Mouse (Mus musculus): ENCODE data around the gene Shank2. TPM values are rescaled to one million over a fixed set of nuclear protein-coding genes. Genes with fewer than 3 reads are reported as not detected.

Shank2 gene
- polyA plus RNA-seq, 1 experiment from 2014 or later = 9.1 TPM

DNA sequence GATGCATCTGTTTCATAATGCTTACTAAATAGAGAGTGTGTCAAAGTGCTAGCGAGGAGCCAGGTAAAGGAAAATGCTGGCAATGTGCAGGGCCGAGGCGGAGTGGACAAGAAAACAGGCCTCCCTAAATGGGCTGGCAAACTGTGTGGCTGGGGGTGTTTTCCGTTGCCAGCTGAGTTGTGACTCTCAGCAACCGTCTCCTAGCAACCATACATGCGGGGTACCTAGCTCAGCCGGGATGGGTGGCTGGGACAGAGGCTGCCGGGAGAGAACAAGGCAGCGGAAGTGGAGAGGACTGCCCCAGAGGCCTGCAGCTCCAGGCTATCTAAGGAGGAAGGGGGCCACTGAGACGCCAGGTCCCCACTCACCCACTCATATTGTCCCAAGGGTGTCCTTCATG is 315.1 kb downstream of the Shank2 start:
- Histone ChIP-seq H3K4me1 (ENCODE audit: control insufficient read depth, insufficient read depth, low read length) (peaks cover 10% of the 10 kb centered on the region), H3K36me3 (ENCODE audit: control insufficient read depth, insufficient read depth, low read length) (no peaks in the 10 kb centered on the region), H3K27me3 (ENCODE audit: control insufficient read depth, insufficient read depth, low read length) (no peaks in the 10 kb centered on the region), H3K27ac (replicated peaks; ENCODE audit: low read depth, low read length) (peak overlapping the region; percentile 45; the same call in 1 of the 2 replicates), H3K9ac (replicated peaks; ENCODE audit: low read length) (0 out of 2 replicates have a peak overlapping the region, but pooled peaks have one; percentile 14), H3K4me2 (ENCODE audit: low read length) (no peak overlapping the region), H3K4me3 (replicated peaks; ENCODE audit: low read depth, low read length) (no peak overlapping the region), H3K9me3 (ENCODE audit: control insufficient read depth, low read length) (no peaks in the 10 kb centered on the region)
- DNase-seq = peak; percentile 78
- 15% methylated on average over 10 of the region's 10 CpGs for WGBS
- ATAC-seq (ENCODE audit: low FRiP score, low TSS enrichment) = peak; percentile 14; the same call in 1 of the 2 replicates

DNA sequence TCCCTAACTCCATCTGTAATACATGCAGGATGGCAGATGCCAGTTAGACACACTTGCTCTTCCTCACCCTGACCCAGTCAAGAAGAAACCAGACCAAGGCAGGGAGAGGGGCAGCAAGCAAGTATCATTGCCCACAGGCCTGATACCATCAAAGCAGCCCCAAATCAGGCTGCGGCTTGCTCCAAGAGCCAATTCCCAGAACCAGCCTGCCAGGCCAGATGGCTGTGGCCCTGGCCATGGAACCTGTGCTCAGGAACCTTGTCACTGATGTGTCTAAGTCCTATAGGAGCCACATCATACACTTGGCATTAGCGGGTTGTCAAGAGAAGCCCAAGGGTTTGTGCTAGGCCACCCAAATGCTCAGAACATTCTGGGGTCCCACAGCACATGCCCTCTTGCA is 322.3 kb downstream of the Shank2 start:
- Histone ChIP-seq H3K4me3 (replicated peaks; ENCODE audit: low read depth, low read length) (no peak overlapping the region), H3K9ac (replicated peaks; ENCODE audit: low read length) (no peak overlapping the region), H3K4me1 (ENCODE audit: control insufficient read depth, insufficient read depth, low read length) (no peaks in the 10 kb centered on the region), H3K27me3 (ENCODE audit: control insufficient read depth, insufficient read depth, low read length) (no peaks in the 10 kb centered on the region), H3K4me2 (ENCODE audit: low read length) (no peak overlapping the region), H3K36me3 (ENCODE audit: control insufficient read depth, insufficient read depth, low read length) (no peaks in the 10 kb centered on the region), H3K27ac (replicated peaks; ENCODE audit: low read depth, low read length) (no peak overlapping the region), H3K9me3 (ENCODE audit: control insufficient read depth, low read length) (no peaks in the 10 kb centered on the region)
- DNase-seq (no peak), ATAC-seq (ENCODE audit: low FRiP score, low TSS enrichment) (no peak)
- 96% methylated on average over 2 of the region's 2 CpGs for WGBS

DNA sequence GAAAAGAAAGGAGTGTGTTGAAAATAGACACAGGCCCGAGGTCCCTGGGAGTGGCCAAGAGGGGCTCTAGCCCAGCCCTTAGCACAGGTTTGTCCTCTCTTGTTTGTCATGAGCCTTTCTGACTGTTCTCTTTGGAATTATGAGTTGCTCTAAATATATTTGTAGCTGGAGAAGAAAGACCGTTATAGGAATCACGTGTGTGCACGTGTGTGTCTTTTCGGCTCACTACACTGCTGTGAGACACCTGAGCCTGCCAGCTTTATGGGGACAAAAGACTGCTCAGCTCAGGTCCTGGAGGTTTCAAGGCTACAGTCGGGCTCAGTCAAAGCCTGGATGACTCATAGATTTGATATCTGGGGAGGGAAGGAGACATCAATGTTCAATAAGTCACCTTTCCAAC is 323.1 kb downstream of the Shank2 start:
- H3K27me3 ChIP-seq (ENCODE audit: control insufficient read depth, insufficient read depth, low read length) = no peaks in the 10 kb centered on the region
- no peaks in the 10 kb centered on the region for H3K4me1 ChIP-seq (ENCODE audit: control insufficient read depth, insufficient read depth, low read length)
- H3K4me3 ChIP-seq (replicated peaks; ENCODE audit: low read depth, low read length) = no peak overlapping the region
- no peak overlapping the region for H3K27ac ChIP-seq (replicated peaks; ENCODE audit: low read depth, low read length)
- DNase-seq (no peak), ATAC-seq (ENCODE audit: low FRiP score, low TSS enrichment) (no peak)
- H3K36me3 ChIP-seq (ENCODE audit: control insufficient read depth, insufficient read depth, low read length) = no peaks in the 10 kb centered on the region
- H3K4me2 ChIP-seq (ENCODE audit: low read length) = no peak overlapping the region
- H3K9me3 ChIP-seq (ENCODE audit: control insufficient read depth, low read length) = no peaks in the 10 kb centered on the region
- WGBS = 89% methylated on average over 6 of the region's 6 CpGs
- no peak overlapping the region for H3K9ac ChIP-seq (replicated peaks; ENCODE audit: low read length)

DNA sequence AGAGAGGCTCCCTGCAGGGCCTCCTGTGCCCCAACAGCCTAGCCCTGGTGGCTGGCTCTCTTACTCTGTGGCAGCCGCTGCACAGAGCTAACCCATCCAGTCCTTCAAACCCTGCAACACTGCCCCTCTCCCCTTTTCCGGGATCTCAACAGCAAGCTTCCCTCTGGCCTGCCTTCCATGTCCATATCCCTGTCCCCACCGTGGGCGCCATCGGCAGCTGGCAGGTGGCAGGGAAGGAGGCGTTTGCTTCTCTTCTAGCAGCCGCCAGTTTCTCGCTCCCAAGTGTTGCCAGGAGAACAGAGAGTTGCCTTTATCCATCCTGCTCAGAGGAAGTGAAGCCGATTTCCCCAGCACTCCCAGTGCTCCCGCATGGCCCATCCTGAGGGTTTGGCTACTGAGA is 323.9 kb downstream of the Shank2 start:
- ATAC-seq (ENCODE audit: low FRiP score, low TSS enrichment) (no peak), DNase-seq (no peak)
- Histone ChIP-seq H3K9me3 (ENCODE audit: control insufficient read depth, low read length) (no peaks in the 10 kb centered on the region), H3K9ac (replicated peaks; ENCODE audit: low read length) (no peak overlapping the region), H3K4me1 (ENCODE audit: control insufficient read depth, insufficient read depth, low read length) (no peaks in the 10 kb centered on the region), H3K27me3 (ENCODE audit: control insufficient read depth, insufficient read depth, low read length) (no peaks in the 10 kb centered on the region), H3K36me3 (ENCODE audit: control insufficient read depth, insufficient read depth, low read length) (no peaks in the 10 kb centered on the region), H3K4me3 (replicated peaks; ENCODE audit: low read depth, low read length) (no peak overlapping the region), H3K4me2 (ENCODE audit: low read length) (no peak overlapping the region), H3K27ac (replicated peaks; ENCODE audit: low read depth, low read length) (no peak overlapping the region)
- WGBS = 88% methylated on average over 10 of the region's 10 CpGs

DNA sequence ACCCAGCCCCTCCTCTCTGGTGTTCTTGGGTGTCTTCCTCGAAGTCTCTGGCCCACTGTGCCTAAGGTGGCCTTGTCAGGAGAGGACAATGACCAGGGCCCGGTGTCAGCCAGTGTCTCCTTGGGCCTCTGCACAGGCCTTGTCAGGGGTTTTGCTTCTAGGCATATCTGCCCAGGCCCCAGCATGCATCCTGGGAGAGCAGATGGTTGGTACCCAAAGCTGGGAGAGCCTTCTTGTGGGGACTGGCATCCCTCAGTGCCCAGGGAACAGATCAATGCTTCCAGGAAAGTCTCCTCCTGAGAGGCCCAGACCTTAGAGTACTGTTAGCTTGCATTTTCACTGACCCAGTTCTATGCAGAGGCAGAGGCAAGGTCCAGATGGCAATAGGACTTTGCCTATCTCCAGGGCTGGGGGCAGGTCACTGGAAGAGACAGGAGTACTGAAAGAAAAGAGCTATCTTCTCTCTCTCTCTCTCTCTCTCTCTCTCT is 327.7 kb downstream of the Shank2 start:
- 82% methylated on average over 2 of the region's 2 CpGs for WGBS

DNA sequence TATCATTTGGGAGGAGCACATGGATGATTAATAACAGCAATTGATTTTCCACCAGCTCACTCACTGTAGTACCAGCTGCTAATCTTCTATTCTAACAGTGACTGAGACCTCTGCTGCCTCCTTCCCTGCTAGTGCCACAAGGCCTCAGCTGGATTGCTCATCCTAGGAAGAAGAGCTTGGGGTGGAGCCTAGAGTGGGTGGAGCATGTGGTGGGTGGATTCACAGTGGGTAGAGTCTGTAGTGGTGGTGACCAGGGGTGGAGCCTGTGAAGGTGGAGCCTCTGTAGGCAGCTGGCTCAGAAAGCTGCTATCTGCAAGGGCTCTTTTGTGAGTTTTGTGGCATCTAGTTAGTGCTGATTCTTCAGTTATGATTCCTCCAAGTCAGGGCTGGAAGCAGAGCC is 334.9 kb downstream of the Shank2 start:
- Histone ChIP-seq H3K36me3 (ENCODE audit: control insufficient read depth, insufficient read depth, low read length) (no peaks in the 10 kb centered on the region), H3K4me3 (replicated peaks; ENCODE audit: low read depth, low read length) (no peak overlapping the region), H3K27me3 (ENCODE audit: control insufficient read depth, insufficient read depth, low read length) (no peaks in the 10 kb centered on the region), H3K4me2 (ENCODE audit: low read length) (no peak overlapping the region), H3K27ac (replicated peaks; ENCODE audit: low read depth, low read length) (no peak overlapping the region), H3K9me3 (ENCODE audit: control insufficient read depth, low read length) (no peaks in the 10 kb centered on the region), H3K9ac (replicated peaks; ENCODE audit: low read length) (no peak overlapping the region), H3K4me1 (ENCODE audit: control insufficient read depth, insufficient read depth, low read length) (no peaks in the 10 kb centered on the region)
- DNase-seq = no peak
- no peak for ATAC-seq (ENCODE audit: low FRiP score, low TSS enrichment)

More for the DNA sequence above, 327.7 kb downstream of the Shank2 start:
- no peak overlapping the region for H3K4me3 ChIP-seq (replicated peaks; ENCODE audit: low read depth, low read length)
- DNase-seq (no peak), ATAC-seq (ENCODE audit: low FRiP score, low TSS enrichment) (no peak)
- H3K36me3 ChIP-seq (ENCODE audit: control insufficient read depth, insufficient read depth, low read length) = no peaks in the 10 kb centered on the region
- no peaks in the 10 kb centered on the region for H3K27me3 ChIP-seq (ENCODE audit: control insufficient read depth, insufficient read depth, low read length)
- no peak overlapping the region for H3K4me2 ChIP-seq (ENCODE audit: low read length)
- no peaks in the 10 kb centered on the region for H3K9me3 ChIP-seq (ENCODE audit: control insufficient read depth, low read length)
- H3K4me1 ChIP-seq (ENCODE audit: control insufficient read depth, insufficient read depth, low read length) = no peaks in the 10 kb centered on the region
- no peak overlapping the region for H3K9ac ChIP-seq (replicated peaks; ENCODE audit: low read length)
- H3K27ac ChIP-seq (replicated peaks; ENCODE audit: low read depth, low read length) = no peak overlapping the region

DNA sequence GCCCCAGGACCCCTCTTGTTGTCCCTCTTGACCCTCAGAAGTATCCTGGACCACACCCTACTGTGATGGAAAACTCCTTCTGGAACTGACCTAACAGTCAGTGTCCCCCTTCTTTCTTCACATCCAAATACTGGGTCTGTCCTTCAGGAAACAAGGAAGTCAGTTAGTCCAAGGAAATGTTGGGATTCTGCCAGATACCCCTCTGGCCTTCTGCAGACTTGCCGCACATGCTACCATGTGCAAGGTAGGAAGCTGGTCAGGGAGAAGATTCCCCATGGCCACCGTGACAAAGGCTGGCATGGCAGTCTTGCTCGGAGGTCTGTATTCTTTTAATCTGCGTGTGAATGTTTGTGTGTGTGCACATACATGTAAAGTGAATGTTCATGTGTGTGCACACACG is 337.0 kb downstream of the Shank2 start:
- ATAC-seq (ENCODE audit: low FRiP score, low TSS enrichment) = no peak
- Histone ChIP-seq H3K9ac (replicated peaks; ENCODE audit: low read length) (no peak overlapping the region), H3K4me2 (ENCODE audit: low read length) (no peak overlapping the region), H3K27me3 (ENCODE audit: control insufficient read depth, insufficient read depth, low read length) (no peaks in the 10 kb centered on the region), H3K36me3 (ENCODE audit: control insufficient read depth, insufficient read depth, low read length) (no peaks in the 10 kb centered on the region), H3K4me1 (ENCODE audit: control insufficient read depth, insufficient read depth, low read length) (no peaks in the 10 kb centered on the region), H3K4me3 (replicated peaks; ENCODE audit: low read depth, low read length) (no peak overlapping the region), H3K9me3 (ENCODE audit: control insufficient read depth, low read length) (no peaks in the 10 kb centered on the region), H3K27ac (replicated peaks; ENCODE audit: low read depth, low read length) (no peak overlapping the region)
- DNase-seq = no peak
- 92% methylated on average over 5 of the region's 5 CpGs for WGBS

DNA sequence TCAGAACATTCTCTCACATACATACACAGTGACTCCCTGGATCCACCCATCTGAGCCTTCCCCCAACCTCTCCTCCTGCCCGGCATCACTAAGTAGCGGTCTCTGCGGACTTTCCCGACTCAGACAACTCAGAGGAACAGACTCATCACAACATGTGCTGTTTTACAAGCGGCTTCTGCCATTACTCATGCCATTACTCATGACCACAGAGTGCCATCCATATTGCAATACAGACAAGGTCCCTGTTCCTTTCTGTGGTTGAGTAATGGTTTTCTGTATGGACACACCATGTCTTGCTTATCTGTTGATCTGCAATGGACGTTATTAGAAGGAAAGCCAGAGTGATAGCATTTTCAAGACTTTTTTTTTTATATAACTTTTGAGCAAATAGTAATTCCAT is 338.6 kb downstream of the Shank2 start:
- DNase-seq (no peak), ATAC-seq (ENCODE audit: low FRiP score, low TSS enrichment) (no peak)
- no peaks in the 10 kb centered on the region for H3K36me3 ChIP-seq (ENCODE audit: control insufficient read depth, insufficient read depth, low read length)
- WGBS = 88% methylated on average over 6 of the region's 6 CpGs
- H3K4me1 ChIP-seq (ENCODE audit: control insufficient read depth, insufficient read depth, low read length) = no peaks in the 10 kb centered on the region
- no peak overlapping the region for H3K4me3 ChIP-seq (replicated peaks; ENCODE audit: low read depth, low read length)
- no peak overlapping the region for H3K4me2 ChIP-seq (ENCODE audit: low read length)
- H3K27me3 ChIP-seq (ENCODE audit: control insufficient read depth, insufficient read depth, low read length) = no peaks in the 10 kb centered on the region
- no peak overlapping the region for H3K27ac ChIP-seq (replicated peaks; ENCODE audit: low read depth, low read length)
- no peaks in the 10 kb centered on the region for H3K9me3 ChIP-seq (ENCODE audit: control insufficient read depth, low read length)
- no peak overlapping the region for H3K9ac ChIP-seq (replicated peaks; ENCODE audit: low read length)

DNA sequence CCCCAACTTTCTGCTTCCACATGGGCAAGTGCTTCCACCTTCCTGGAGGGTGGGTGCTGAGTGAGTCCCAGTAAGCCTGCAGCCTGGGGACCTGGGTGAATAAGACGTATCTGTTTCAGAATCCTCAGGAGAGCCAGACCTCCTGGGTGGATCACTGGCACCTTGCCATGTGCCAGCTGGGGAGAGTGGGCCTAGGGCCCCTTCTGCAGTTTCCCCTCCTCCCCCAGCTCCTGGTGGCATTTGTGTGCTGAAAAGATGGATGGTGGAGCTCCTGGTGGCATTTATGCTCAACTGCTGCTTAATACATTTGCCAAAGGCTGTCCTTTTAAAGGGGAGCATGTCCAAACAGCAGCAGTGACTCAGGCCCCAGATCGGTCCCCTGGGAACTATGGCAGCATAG is 364.4 kb downstream of the Shank2 start:
- WGBS = 83% methylated on average over 2 of the region's 2 CpGs
- Histone ChIP-seq H3K27me3 (ENCODE audit: control insufficient read depth, insufficient read depth, low read length) (no peaks in the 10 kb centered on the region), H3K4me3 (replicated peaks; ENCODE audit: low read depth, low read length) (no peak overlapping the region), H3K9ac (replicated peaks; ENCODE audit: low read length) (no peak overlapping the region), H3K4me1 (ENCODE audit: control insufficient read depth, insufficient read depth, low read length) (no peaks in the 10 kb centered on the region), H3K36me3 (ENCODE audit: control insufficient read depth, insufficient read depth, low read length) (no peaks in the 10 kb centered on the region), H3K9me3 (ENCODE audit: control insufficient read depth, low read length) (peaks cover 9% of the 10 kb centered on the region), H3K27ac (replicated peaks; ENCODE audit: low read depth, low read length) (no peak overlapping the region), H3K4me2 (ENCODE audit: low read length) (no peak overlapping the region)
- ATAC-seq (ENCODE audit: low FRiP score, low TSS enrichment) (no peak), DNase-seq (no peak)

Measured in midbrain, embryonic 14.5 days (tissue).